Mouse (Mus musculus) embryonic facial prominence, embryonic 14.5 days (tissue): ENCODE measurements around the gene Cetn3. TPM values are rescaled to one million over a fixed set of nuclear protein-coding genes. Genes with fewer than 3 reads are reported as not detected.

Experiments
- ATAC-seq: fragments of 200-750 bp; cut with Nextera tagmentation; 2 replicates; pipeline ENCODE4 v1.8.0; 2017; ENCODE audit warnings: low read depth, moderate number of reproducible peaks, moderate TSS enrichment
- DNase-seq: peaks from one replicate; pipeline ENCODE4 v3.0.0-alpha.2; 2015; ENCODE audit warnings: low spot score
- H3K27ac ChIP-seq: fragments of 300-500 bp; sonication (generic); replicated peaks from 2 replicates; pipeline ENCODE4 v1.5.1; 2014; ENCODE audit warnings: low read depth, mild to moderate bottlenecking, low read length, moderate library complexity
- H3K27me3 ChIP-seq: fragments of 300-500 bp; sonication (generic); replicated peaks from 2 replicates; pipeline ENCODE4 v1.6.1; 2014; ENCODE audit warnings: low read length; ENCODE audit not compliant: control insufficient read depth, insufficient read depth
- H3K36me3 ChIP-seq: fragments of 300-500 bp; sonication (generic); 2 replicates; pipeline ENCODE4 v1.6.1; 2014; ENCODE audit warnings: low read length, mixed read lengths; ENCODE audit not compliant: control insufficient read depth, insufficient read depth
- H3K4me1 ChIP-seq: fragments of 300-500 bp; sonication (generic); 2 replicates; pipeline ENCODE4 v1.6.1; 2014; ENCODE audit warnings: antibody characterized with exemption, low read length; ENCODE audit not compliant: control insufficient read depth, insufficient read depth
- H3K4me2 ChIP-seq: fragments of 300-500 bp; sonication (generic); 2 replicates; pipeline ENCODE4 v1.6.1; 2014; ENCODE audit warnings: low read depth, mild to moderate bottlenecking, low read length, moderate library complexity, mixed read lengths
- H3K4me3 ChIP-seq: fragments of 300-500 bp; sonication (generic); 2 replicates; pipeline ENCODE4 v1.5.1; 2014; ENCODE audit warnings: low read depth, mild to moderate bottlenecking, low read length
- H3K9ac ChIP-seq: fragments of 300-500 bp; sonication (generic); 2 replicates; pipeline ENCODE4 v1.6.1; 2014; ENCODE audit warnings: low read depth, mild to moderate bottlenecking, low read length, moderate library complexity, mixed read lengths
- H3K9me3 ChIP-seq: fragments of 300-500 bp; sonication (generic); 2 replicates; pipeline ENCODE4 v1.6.1; 2016; ENCODE audit warnings: low read length; ENCODE audit not compliant: control insufficient read depth
- WGBS: fragments of 180-500 bp; shearing (Covaris S2); extraction: QIAGEN DNeasy Blood & Tissue Kit; methylation state at CpG from one replicate; pipeline ENCODE4 v1.1.7; 2014; 5-methylcytosine and 5-hydroxymethylcytosine counted together
- polyA plus RNA-seq: library from polyadenylated mRNA; unstranded; fragments of >200 nt; fragmentation: Nextera tagmentation; extraction: Ambion mirVana; gene quantifications from 2 replicates; pipeline ENCODE4 v1.2.1, GENCODE M21; 2014

Gene Cetn3
- polyA plus RNA-seq, 1 experiment from 2014 or later = 242 TPM

- Histone ChIP-seq H3K4me3 (no peak overlapping the region), H3K9me3 (no peaks in the 10 kb centered on the region), H3K4me2 (no peak overlapping the region), H3K36me3 (no peaks in the 10 kb centered on the region), H3K27ac (no peak overlapping the region), H3K27me3 (no peaks in the 10 kb centered on the region), H3K9ac (no peak overlapping the region), H3K4me1 (no peaks in the 10 kb centered on the region)
- WGBS = 32% methylated on average over 14 of the region's 14 CpGs
- DNase-seq (peak; percentile 82), ATAC-seq (no peak)
Observed at GRCm38 (mm10) chr13:81761566-81762186, 21.2 kb upstream of the Cetn3 start.

- no peak for DNase-seq
- no peak for ATAC-seq
- WGBS = 87% methylated on average over 5 of the region's 5 CpGs
- H3K4me2 ChIP-seq = no peak overlapping the region
- no peaks in the 10 kb centered on the region for H3K9me3 ChIP-seq
- H3K9ac ChIP-seq = no peak overlapping the region
- no peaks in the 10 kb centered on the region for H3K36me3 ChIP-seq
- no peaks in the 10 kb centered on the region for H3K4me1 ChIP-seq
- no peak overlapping the region for H3K27ac ChIP-seq
- H3K4me3 ChIP-seq = no peak overlapping the region
- H3K27me3 ChIP-seq = no peaks in the 10 kb centered on the region
Observed at GRCm38 (mm10) chr13:81764173-81764572, 18.7 kb upstream of the Cetn3 start.

- Histone ChIP-seq H3K36me3 (no peaks in the 10 kb centered on the region), H3K9ac (no peak overlapping the region), H3K27ac (no peak overlapping the region), H3K4me3 (no peak overlapping the region), H3K4me2 (no peak overlapping the region), H3K4me1 (no peaks in the 10 kb centered on the region), H3K9me3 (no peaks in the 10 kb centered on the region), H3K27me3 (no peaks in the 10 kb centered on the region)
- WGBS = 72% methylated on average over 7 of the region's 7 CpGs
- DNase-seq = peak; percentile 26
- no peak for ATAC-seq
Observed at GRCm38 (mm10) chr13:81767038-81767659, 15.7 kb upstream of the Cetn3 start.

- H3K9ac ChIP-seq = no peak overlapping the region
- H3K4me2 ChIP-seq = no peak overlapping the region
- H3K27me3 ChIP-seq = no peaks in the 10 kb centered on the region
- H3K4me3 ChIP-seq = no peak overlapping the region
- no peaks in the 10 kb centered on the region for H3K36me3 ChIP-seq
- ATAC-seq = no peak
- DNase-seq = no peak
- no peaks in the 10 kb centered on the region for H3K9me3 ChIP-seq
- H3K4me1 ChIP-seq = no peaks in the 10 kb centered on the region
- H3K27ac ChIP-seq = no peak overlapping the region
- WGBS = 79% methylated on average over 3 of the region's 3 CpGs
Observed at GRCm38 (mm10) chr13:81776217-81776616, 6.7 kb upstream of the Cetn3 start.

- Histone ChIP-seq H3K9me3 (no peaks in the 10 kb centered on the region), H3K9ac (peak overlapping the region; percentile 76), H3K4me3 (peak overlapping the region; percentile 58), H3K27ac (peak overlapping the region; percentile 98; the same call in 1 of the 2 replicates), H3K27me3 (no peaks in the 10 kb centered on the region), H3K36me3 (peaks cover 8% of the 10 kb centered on the region), H3K4me2 (peak overlapping the region; percentile 66), H3K4me1 (peaks cover 9% of the 10 kb centered on the region)
- DNase-seq = no peak
- no peak for ATAC-seq
- WGBS = 39% methylated on average over 9 of the region's 9 CpGs
Observed at GRCm38 (mm10) chr13:81782475-81782874, 402 bp upstream of the Cetn3 start.

- H3K4me1 ChIP-seq = peaks cover 9% of the 10 kb centered on the region
- H3K4me3 ChIP-seq = peak overlapping the region; percentile 58
- DNase-seq (peak; percentile 98), ATAC-seq (peak; percentile 98)
- peak overlapping the region; percentile 98 for H3K27ac ChIP-seq
- H3K36me3 ChIP-seq = peaks cover 19% of the 10 kb centered on the region
- H3K27me3 ChIP-seq = no peaks in the 10 kb centered on the region
- WGBS = under 1% methylated on average over 51 of the region's 62 CpGs
- H3K4me2 ChIP-seq = peak overlapping the region; percentile 59
- peak overlapping the region; percentile 76 for H3K9ac ChIP-seq
- no peaks in the 10 kb centered on the region for H3K9me3 ChIP-seq
Observed at GRCm38 (mm10) chr13:81783405-81784342, 797 bp downstream of the Cetn3 start.

- Histone ChIP-seq H3K9ac (no peak overlapping the region), H3K4me2 (no peak overlapping the region), H3K36me3 (peaks cover 29% of the 10 kb centered on the region), H3K27ac (no peak overlapping the region), H3K27me3 (no peaks in the 10 kb centered on the region), H3K4me1 (peaks cover 9% of the 10 kb centered on the region), H3K4me3 (no peak overlapping the region), H3K9me3 (no peaks in the 10 kb centered on the region)
- WGBS = 75% methylated on average over 11 of the region's 11 CpGs
- no peak for ATAC-seq
- DNase-seq = no peak
Observed at GRCm38 (mm10) chr13:81785766-81786480, 3.0 kb downstream of the Cetn3 start.

- Histone ChIP-seq H3K36me3 (peaks cover 54% of the 10 kb centered on the region), H3K4me2 (no peak overlapping the region), H3K4me1 (peaks cover under 1% of the 10 kb centered on the region), H3K9me3 (no peaks in the 10 kb centered on the region), H3K27ac (no peak overlapping the region), H3K4me3 (no peak overlapping the region), H3K9ac (no peak overlapping the region), H3K27me3 (no peaks in the 10 kb centered on the region)
- DNase-seq = no peak
- no peak for ATAC-seq
- WGBS = 97% methylated on average over 8 of the region's 8 CpGs
Observed at GRCm38 (mm10) chr13:81790160-81790559, 7.3 kb downstream of the Cetn3 start.
